Mouse (Mus musculus) lung, adult 2 months (tissue): Measurements from ENCODE around the gene Cdc42bpa.

Source experiments
- CTCF ChIP-seq: fragments of 200-500 bp; IDR thresholded peaks from 2 replicates; pipeline ENCODE4 v1.5.1; 2011; ENCODE audit warnings: mild to moderate bottlenecking, low read length, control low read depth; ENCODE audit not compliant: insufficient read depth
- POLR2A ChIP-seq: fragments of 200-500 bp; IDR thresholded peaks from 2 replicates; pipeline ENCODE4 v1.6.1; 2011; ENCODE audit warnings: low read depth, mild to moderate bottlenecking, control low read depth, low read length, borderline replicate concordance; ENCODE audit errors: extremely low read depth

- TF ChIP-seq POLR2A (no peak), CTCF (no peak)
Measured at GRCm38 (mm10) chr1:179926240-179926639, 34.0 kb upstream of the Cdc42bpa start.
